Mouse (Mus musculus): Measurements from ENCODE around the gene Fkbp7. TPM values are rescaled to one million over a fixed set of nuclear protein-coding genes. Genes with fewer than 3 reads are reported as not detected.

Gene Fkbp7
- polyA plus RNA-seq, 1 experiment from 2014 or later = 25.5 TPM

DNA sequence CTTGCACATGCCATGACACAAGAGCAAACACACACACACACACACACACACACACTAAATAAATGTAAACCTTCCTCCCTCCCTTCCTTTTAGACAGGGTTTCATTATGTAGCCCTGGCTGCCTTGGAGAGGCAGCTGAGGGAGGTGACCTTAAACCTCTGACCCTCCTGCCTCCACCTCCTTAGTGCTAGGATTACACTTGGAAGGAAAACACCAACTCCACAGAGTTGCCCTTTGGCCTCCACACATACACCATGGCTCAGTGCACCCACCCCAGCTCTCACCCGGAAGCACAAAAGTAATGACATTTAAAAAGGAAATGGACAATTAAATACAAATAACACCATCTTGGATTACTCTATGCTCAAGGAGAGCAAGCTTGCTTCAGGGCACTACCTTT lies 51.2 kb downstream of the Fkbp7 start:
- Histone ChIP-seq H3K36me3 (peaks cover 44% of the 10 kb centered on the region), H3K4me1 (replicated peaks) (no peaks in the 10 kb centered on the region), H3K27me3 (no peaks in the 10 kb centered on the region), H3K4me2 (no peak overlapping the region), H3K9me3 (peaks cover 5% of the 10 kb centered on the region; the same call in 1 of the 2 replicates), H3K4me3 (no peak overlapping the region), H3K9ac (no peak overlapping the region), H3K27ac (replicated peaks) (no peak overlapping the region)
- no peak; the same call in 1 of the 2 replicates for ATAC-seq (ENCODE audit: low read depth)
- WGBS = 80% methylated on average over 1 of the region's 1 CpGs

DNA sequence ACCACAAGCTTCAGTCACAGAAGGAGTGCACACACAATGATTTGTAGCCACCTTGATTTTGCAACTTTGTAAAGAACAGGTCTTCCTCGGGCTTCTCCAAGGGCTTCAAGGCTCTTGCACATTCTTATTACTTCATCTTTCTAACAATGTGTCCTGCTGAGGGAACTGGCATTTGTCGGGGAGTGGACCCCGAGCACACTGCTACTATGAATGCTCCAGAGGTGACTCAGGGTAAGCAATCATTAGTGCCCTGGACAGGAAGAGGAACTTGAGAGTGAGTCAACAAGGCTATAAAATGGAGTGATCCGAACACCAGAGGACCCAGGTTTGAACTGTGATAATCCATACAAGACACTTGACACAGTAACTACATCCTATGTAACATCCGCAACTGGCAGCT lies 52.7 kb downstream of the Fkbp7 start:
- no peaks in the 10 kb centered on the region for H3K4me1 ChIP-seq (replicated peaks)
- 92% methylated on average over 5 of the region's 5 CpGs for WGBS
- H3K27ac ChIP-seq (replicated peaks) = no peak overlapping the region
- H3K9ac ChIP-seq = no peak overlapping the region
- no peak for ATAC-seq (ENCODE audit: low read depth)
- no peak overlapping the region for H3K4me3 ChIP-seq
- no peak overlapping the region for H3K4me2 ChIP-seq
- H3K36me3 ChIP-seq = peaks cover 29% of the 10 kb centered on the region
- H3K27me3 ChIP-seq = no peaks in the 10 kb centered on the region
- H3K9me3 ChIP-seq = no peaks in the 10 kb centered on the region

DNA sequence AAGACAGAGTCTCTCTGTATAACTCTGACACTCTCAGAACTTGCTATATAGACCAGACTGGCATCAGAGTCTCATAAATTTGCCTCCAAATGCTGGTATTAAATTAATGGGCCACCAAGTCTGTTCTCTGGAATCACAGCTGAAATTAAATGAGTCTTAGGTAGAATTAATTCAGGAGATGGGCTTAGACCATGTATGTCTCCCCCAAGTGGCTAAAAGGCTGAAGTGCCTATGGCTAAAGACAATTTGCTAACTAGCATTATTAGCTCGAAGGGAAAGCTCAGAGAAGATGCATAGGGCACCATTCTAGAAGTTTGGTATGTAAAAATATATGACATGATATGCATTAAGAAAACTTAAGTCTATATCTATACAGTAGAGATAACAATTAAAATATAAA lies 54.8 kb downstream of the Fkbp7 start:
- H3K9ac ChIP-seq = no peak overlapping the region
- H3K36me3 ChIP-seq = peaks cover 9% of the 10 kb centered on the region; the same call in 1 of the 2 replicates
- ATAC-seq (ENCODE audit: low read depth) = 0 out of 2 replicates have a peak, but pooled peaks have one; percentile 45
- H3K4me3 ChIP-seq = no peak overlapping the region
- H3K9me3 ChIP-seq = no peaks in the 10 kb centered on the region
- no peak overlapping the region for H3K27ac ChIP-seq (replicated peaks)
- no peak overlapping the region for H3K4me2 ChIP-seq
- no peaks in the 10 kb centered on the region for H3K4me1 ChIP-seq (replicated peaks)
- H3K27me3 ChIP-seq = no peaks in the 10 kb centered on the region
- WGBS = 39% methylated on average over 1 of the region's 1 CpGs

Other genes with a start within 250 kb of the Fkbp7 start
- gene Prkra, start 25.1 kb downstream of the Fkbp7 start, polyA plus RNA-seq (2015; fragmentation: Nextera tagmentation; extraction: Ambion mirVana) = 96.6 and 97.8 TPM in 2 replicates
- 0.42 TPM in 1 of 2 replicates, not detected in the other for gene Pjvk, start 24.6 kb downstream of the Fkbp7 start, polyA plus RNA-seq (2015; fragmentation: Nextera tagmentation; extraction: Ambion mirVana)
- gene Plekha3, start 2.2 kb upstream of the Fkbp7 start, polyA plus RNA-seq (2015; fragmentation: Nextera tagmentation; extraction: Ambion mirVana) = 11.7 and 14.5 TPM in 2 replicates